Mouse (Mus musculus) lung, postnatal 0 days (tissue): Measurements from ENCODE around the gene Fpgs.

Experiments used
- CTCF ChIP-seq: IDR thresholded peaks from 2 replicates; pipeline ENCODE4 v1.5.1; 2016; ENCODE audit warnings: antibody characterized with exemption, mild to moderate bottlenecking
- EP300 ChIP-seq: IDR thresholded peaks from 2 replicates; pipeline ENCODE4 v1.6.1; 2016; ENCODE audit warnings: antibody characterized with exemption, mild to moderate bottlenecking, control low read depth

DNA sequence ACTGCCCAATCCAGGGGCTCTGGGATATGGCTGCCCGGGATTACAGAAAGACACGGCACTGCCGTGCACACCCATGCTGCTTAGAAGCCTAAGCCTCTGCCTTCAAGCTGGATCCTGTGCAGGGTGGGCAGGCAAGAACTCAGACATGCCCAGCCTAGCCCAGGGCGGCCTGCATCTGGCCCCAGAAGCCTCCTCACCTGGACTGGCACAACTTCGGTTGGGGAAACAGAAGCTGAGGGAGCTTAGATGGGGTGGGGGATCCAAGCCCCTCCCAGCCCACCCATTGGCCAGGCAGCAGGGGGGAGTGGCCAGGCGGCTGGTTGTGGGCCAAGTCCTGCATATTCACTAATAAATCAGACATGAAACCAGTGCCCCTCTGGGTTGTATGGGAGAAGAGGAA, 22.2 kb downstream of the Fpgs start:
- TF ChIP-seq CTCF (no peak), EP300 (no peak)
